8 mouse cellular contexts compared by ENCODE assay signal in genomic region chr1:51288755-51289619, GRCm38 (mm10). TPM values are rescaled to one million over a fixed set of nuclear protein-coding genes. Genes with fewer than 3 reads are reported as not detected.
DNase-seq lines count a peak whose midpoint lies in the region; ATAC-seq and TF ChIP-seq lines count a peak whose summit lies in the region.

Cavin2 (plus strand) TSS chr1:51289126.

- TF ChIP-seq CTCF in left cerebral cortex, adult 2 months (IDR thresholded peaks at IDR 0.05): no peak; the same call in none of the 2 replicates

- 66% methylated on average over 17 of the region's 17 CpGs for WGBS in forebrain, embryonic 12.5 days
- 42% methylated on average over 17 of the region's 17 CpGs for WGBS in limb, embryonic 13.5 days
- 63% methylated on average over 17 of the region's 17 CpGs for WGBS in neural tube, embryonic 14.5 days

- H3K4me3 ChIP-seq in left cerebral cortex, adult 2 months: peak within 1 kb of the TSS; percentile 27
- H3K4me3 ChIP-seq in forebrain, embryonic 12.5 days (replicated peaks): no peak within 1 kb of the TSS
- H3K4me3 ChIP-seq in limb, embryonic 13.5 days: peak within 1 kb of the TSS; percentile 28
- no peak within 1 kb of the TSS for H3K4me3 ChIP-seq in neural tube, embryonic 14.5 days (ENCODE audit: low read depth, low read length)

- H3K9ac ChIP-seq in forebrain, embryonic 12.5 days: no peak within 1 kb of the TSS
- H3K9ac ChIP-seq in limb, embryonic 13.5 days: peak within 1 kb of the TSS; percentile 51
- no peak within 1 kb of the TSS for H3K9ac ChIP-seq in neural tube, embryonic 14.5 days (replicated peaks; ENCODE audit: low read depth, low read length)

- H3K27ac ChIP-seq in left cerebral cortex, adult 2 months: peak within 1 kb of the TSS; percentile 56
- no peak within 1 kb of the TSS for H3K27ac ChIP-seq in forebrain, embryonic 12.5 days
- H3K27ac ChIP-seq in limb, embryonic 13.5 days: peak within 1 kb of the TSS; percentile 84
- H3K27ac ChIP-seq in neural tube, embryonic 14.5 days (ENCODE audit: low read depth, low read length): no peak within 1 kb of the TSS

- no peak for DNase-seq in left cerebral cortex, adult 2 months (ENCODE audit: extremely low spot score in 1 of 2, low spot score in 2 of 2)
- no peak for DNase-seq in left cerebral cortex, postnatal 14 days (ENCODE audit: low spot score in 2 of 2)
- DNase-seq in heart, postnatal 36 days: peak; percentile 67 to 77
- no peak for DNase-seq in left cerebral cortex, postnatal 25 days (ENCODE audit: low spot score in 2 of 2)

- H3K4me1 ChIP-seq in forebrain, embryonic 12.5 days: 0 out of 2 replicates have a peak, but pooled peaks cover 6% of the 10 kb centered on the region
- peaks cover 26% of the 10 kb centered on the region for H3K4me1 ChIP-seq in limb, embryonic 13.5 days
- H3K4me1 ChIP-seq in neural tube, embryonic 14.5 days (ENCODE audit: control insufficient read depth, insufficient read depth, low read length): no peaks in the 10 kb centered on the region

- peak; percentile 11; the same call in 1 of the 2 replicates for ATAC-seq in forebrain, embryonic 12.5 days (ENCODE audit: low FRiP score)
- peak; percentile 85 for ATAC-seq in limb, embryonic 13.5 days (ENCODE audit: low FRiP score, low read depth)
- ATAC-seq in neural tube, embryonic 14.5 days (ENCODE audit: low read depth): peak; percentile 22; the same call in 1 of the 2 replicates
- no peak for ATAC-seq in frontal cortex, adult (ENCODE audit: low TSS enrichment)

- H3K9me3 ChIP-seq in forebrain, embryonic 12.5 days: no peaks in the 10 kb centered on the region
- H3K9me3 ChIP-seq in limb, embryonic 13.5 days: no peaks in the 10 kb centered on the region
- no peaks in the 10 kb centered on the region for H3K9me3 ChIP-seq in neural tube, embryonic 14.5 days (ENCODE audit: control insufficient read depth, low read length)

- no peaks in the 10 kb centered on the region for H3K36me3 ChIP-seq in forebrain, embryonic 12.5 days (replicated peaks)
- no peaks in the 10 kb centered on the region for H3K36me3 ChIP-seq in limb, embryonic 13.5 days
- no peaks in the 10 kb centered on the region for H3K36me3 ChIP-seq in neural tube, embryonic 14.5 days (ENCODE audit: control insufficient read depth, insufficient read depth, low read length)

- no peak within 1 kb of the TSS for H3K4me2 ChIP-seq in forebrain, embryonic 12.5 days
- H3K4me2 ChIP-seq in limb, embryonic 13.5 days (replicated peaks): peak within 1 kb of the TSS; percentile 56
- peak within 1 kb of the TSS; percentile 18; the same call in 1 of the 2 replicates for H3K4me2 ChIP-seq in neural tube, embryonic 14.5 days (ENCODE audit: low read depth, low read length)

- no peaks in the 10 kb centered on the region for H3K27me3 ChIP-seq in forebrain, embryonic 12.5 days
- H3K27me3 ChIP-seq in limb, embryonic 13.5 days: no peaks in the 10 kb centered on the region
- H3K27me3 ChIP-seq in neural tube, embryonic 14.5 days (ENCODE audit: control insufficient read depth, insufficient read depth, low read length): no peaks in the 10 kb centered on the region

- intact Hi-C loops in left cerebral cortex, adult 2 months (cut with DNase I): no loop called here
- intact Hi-C loops in left cerebral cortex, postnatal 14 days (cut with DNase I): no loop called here
- intact Hi-C loops in heart, postnatal 36 days (cut with DNase I): loop anchor here (1.0 to 5.0 kb wide), 3 partner anchors 23 to 182 kb away; no protein-coding TSS in a partner anchor
- intact Hi-C loops in left cerebral cortex, postnatal 25 days (cut with DNase I): no loop called here

RNA-seq across cellular contexts. Expression of gene Cavin2, which starts in this region (rescaled TPM):
- total RNA-seq in left cerebral cortex, adult 2 months (2021): 10 to 100 TPM in 1 of 2 experiments, 1 to 10 TPM in 1; 8.7 to 10.7 TPM
- total RNA-seq in left cerebral cortex, postnatal 14 days (2021): 1 to 10 TPM; 7.1 to 8.8 TPM
- polyA plus RNA-seq in forebrain, embryonic 12.5 days (2016; fragmentation: Nextera tagmentation; extraction: Ambion mirVana): 2.0 and 2.7 TPM in 2 replicates
- total RNA-seq in heart, postnatal 36 days (2021): 100 to 1,000 TPM; 143 to 146 TPM
- polyA plus RNA-seq in limb, embryonic 13.5 days (2015; fragmentation: Nextera tagmentation; extraction: Ambion mirVana): 26.8 TPM in 2 replicates
- polyA plus RNA-seq in neural tube, embryonic 14.5 days (2014; fragmentation: Nextera tagmentation; extraction: Ambion mirVana): 9.4 and 12.0 TPM in 2 replicates
- total RNA-seq in left cerebral cortex, postnatal 25 days (2021): 1 to 10 TPM; 7.0 to 8.3 TPM

Comparison
In these comparisons a context has a peak if more than half of its experiments do, and no peak if none do; other contexts are left out.
1. RNA of gene Cavin2 (total RNA-seq): 143 to 146 TPM in heart, postnatal 36 days; 8.7 to 10.7 TPM in left cerebral cortex, adult 2 months, 7.1 to 8.8 TPM in left cerebral cortex, postnatal 14 days and 7.0 to 8.3 TPM in left cerebral cortex, postnatal 25 days; every median in the first group is over 10 times any median in the second.
2. DNase-seq: peak in heart, postnatal 36 days (2 of 2); none in left cerebral cortex, adult 2 months (0 of 2), left cerebral cortex, postnatal 14 days (0 of 2) and left cerebral cortex, postnatal 25 days (0 of 2).
3. H3K27ac ChIP-seq: peak in left cerebral cortex, adult 2 months (single experiment) and limb, embryonic 13.5 days (single experiment); none in forebrain, embryonic 12.5 days (single experiment) and neural tube, embryonic 14.5 days (single experiment).
4. H3K4me3 ChIP-seq: peak in left cerebral cortex, adult 2 months (single experiment) and limb, embryonic 13.5 days (single experiment); none in forebrain, embryonic 12.5 days (single experiment) and neural tube, embryonic 14.5 days (single experiment).